Mouse (Mus musculus): Measurements from ENCODE around the gene Zfp473. TPM values are rescaled to one million over a fixed set of nuclear protein-coding genes. Genes with fewer than 3 reads are reported as not detected.

Gene Zfp473
- polyA plus RNA-seq, 1 experiment from 2014 or later, result 1.7 TPM

- peak within 1 kb of the TSS; percentile 58 for H3K9ac ChIP-seq
- under 1% methylated on average over 44 of the region's 44 CpGs for WGBS
- peak within 1 kb of the TSS; percentile 95 for H3K27ac ChIP-seq
- peak; percentile 98 for ATAC-seq (ENCODE audit: insufficient number of reproducible peaks, low FRiP score, low TSS enrichment, low read depth)
- H3K36me3 ChIP-seq, result peaks cover 15% of the 10 kb centered on the region
- H3K27me3 ChIP-seq, result no peaks in the 10 kb centered on the region
- peaks cover 31% of the 10 kb centered on the region for H3K4me1 ChIP-seq
- peak within 1 kb of the TSS; percentile 65 for H3K4me3 ChIP-seq
- H3K4me2 ChIP-seq, result peak within 1 kb of the TSS; percentile 72
- no peaks in the 10 kb centered on the region for H3K9me3 ChIP-seq
Measured at GRCm38 (mm10) chr7:44748101-44749044, 2.5 kb downstream of the Zfp473 start, which contains the start of gene Vrk3. Gene Vrk3, plus strand, starts transcription at chr7:44748413.

GRCm38 (mm10) chr7:44747115-44747514 is 3.7 kb downstream of the Zfp473 start:
- WGBS, result 71% methylated on average over 4 of the region's 4 CpGs
- H3K4me3 ChIP-seq, result peak overlapping the region; percentile 65; the same call in 1 of the 2 replicates
- H3K9me3 ChIP-seq, result no peaks in the 10 kb centered on the region
- no peaks in the 10 kb centered on the region for H3K27me3 ChIP-seq
- peaks cover 6% of the 10 kb centered on the region; the same call in 1 of the 2 replicates for H3K36me3 ChIP-seq
- peaks cover 31% of the 10 kb centered on the region for H3K4me1 ChIP-seq
- peak overlapping the region; percentile 72 for H3K4me2 ChIP-seq
- no peak overlapping the region for H3K27ac ChIP-seq
- no peak for ATAC-seq (ENCODE audit: insufficient number of reproducible peaks, low FRiP score, low TSS enrichment, low read depth)
- H3K9ac ChIP-seq, result no peak overlapping the region

DNA sequence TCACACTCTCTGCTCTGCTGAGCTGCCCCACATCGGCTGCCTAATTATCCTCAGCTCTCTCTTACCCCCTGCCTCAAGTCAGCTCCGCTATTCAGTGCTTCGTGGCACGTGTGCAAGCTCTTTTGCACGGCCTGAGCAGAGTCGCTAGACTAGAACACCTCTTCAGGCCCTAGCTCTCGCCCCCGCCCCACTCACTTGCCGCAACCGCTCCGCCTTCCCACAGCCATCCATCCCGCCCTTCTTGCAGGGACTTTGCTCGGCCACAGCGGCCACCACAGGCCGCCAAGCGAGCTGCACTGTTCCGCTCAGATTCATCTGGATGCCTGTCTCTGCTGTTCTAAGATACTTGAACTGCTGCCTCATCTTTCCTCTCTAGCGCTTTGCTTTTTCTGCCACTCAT is 5.8 kb downstream of the Zfp473 start:
- 1% methylated on average over 18 of the region's 18 CpGs for WGBS
- peak overlapping the region; percentile 41; the same call in 1 of the 2 replicates for H3K9ac ChIP-seq
- no peaks in the 10 kb centered on the region for H3K27me3 ChIP-seq
- H3K27ac ChIP-seq, result no peak overlapping the region
- H3K4me3 ChIP-seq, result peak overlapping the region; percentile 45
- no peaks in the 10 kb centered on the region for H3K9me3 ChIP-seq
- H3K4me1 ChIP-seq, result peaks cover 28% of the 10 kb centered on the region
- H3K4me2 ChIP-seq, result peak overlapping the region; percentile 81
- ATAC-seq (ENCODE audit: insufficient number of reproducible peaks, low FRiP score, low TSS enrichment, low read depth), result no peak
- no peaks in the 10 kb centered on the region for H3K36me3 ChIP-seq

- Histone ChIP-seq H3K27ac (no peak overlapping the region), H3K4me3 (no peak overlapping the region; the same call in 1 of the 2 replicates), H3K9me3 (no peaks in the 10 kb centered on the region), H3K4me2 (no peak overlapping the region), H3K9ac (no peak overlapping the region), H3K4me1 (peaks cover 25% of the 10 kb centered on the region), H3K27me3 (no peaks in the 10 kb centered on the region), H3K36me3 (no peaks in the 10 kb centered on the region)
- WGBS, result 54% methylated on average over 9 of the region's 9 CpGs
- no peak for ATAC-seq (ENCODE audit: insufficient number of reproducible peaks, low FRiP score, low TSS enrichment, low read depth)
Measured at GRCm38 (mm10) chr7:44744270-44744669, 6.6 kb downstream of the Zfp473 start.

DNA sequence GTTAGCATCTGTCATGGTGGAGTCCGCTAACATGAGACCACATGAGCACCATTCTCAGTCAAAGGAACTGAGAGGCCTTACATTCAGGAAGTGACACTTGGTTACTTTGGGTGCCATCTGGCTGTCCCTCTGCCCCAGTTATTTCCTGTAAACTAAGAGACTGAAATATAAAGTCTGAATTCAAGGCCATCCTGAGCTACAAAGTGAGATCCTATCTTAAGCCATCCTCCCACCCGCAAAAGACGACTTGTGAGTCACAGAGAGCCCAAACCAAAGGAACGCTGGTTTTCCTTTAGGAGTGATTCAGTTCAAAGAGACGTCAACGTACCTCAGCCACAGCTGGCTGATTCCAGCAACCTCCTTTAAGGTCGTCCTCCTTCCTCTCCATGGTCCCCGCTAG is 9.5 kb downstream of the Zfp473 start:
- no peak overlapping the region for H3K27ac ChIP-seq
- H3K4me2 ChIP-seq, result no peak overlapping the region
- H3K9me3 ChIP-seq, result no peaks in the 10 kb centered on the region
- H3K27me3 ChIP-seq, result no peaks in the 10 kb centered on the region
- 82% methylated on average over 8 of the region's 8 CpGs for WGBS
- H3K9ac ChIP-seq, result no peak overlapping the region
- no peaks in the 10 kb centered on the region for H3K36me3 ChIP-seq
- ATAC-seq (ENCODE audit: insufficient number of reproducible peaks, low FRiP score, low TSS enrichment, low read depth), result no peak
- peaks cover 10% of the 10 kb centered on the region for H3K4me1 ChIP-seq
- no peak overlapping the region for H3K4me3 ChIP-seq

DNA sequence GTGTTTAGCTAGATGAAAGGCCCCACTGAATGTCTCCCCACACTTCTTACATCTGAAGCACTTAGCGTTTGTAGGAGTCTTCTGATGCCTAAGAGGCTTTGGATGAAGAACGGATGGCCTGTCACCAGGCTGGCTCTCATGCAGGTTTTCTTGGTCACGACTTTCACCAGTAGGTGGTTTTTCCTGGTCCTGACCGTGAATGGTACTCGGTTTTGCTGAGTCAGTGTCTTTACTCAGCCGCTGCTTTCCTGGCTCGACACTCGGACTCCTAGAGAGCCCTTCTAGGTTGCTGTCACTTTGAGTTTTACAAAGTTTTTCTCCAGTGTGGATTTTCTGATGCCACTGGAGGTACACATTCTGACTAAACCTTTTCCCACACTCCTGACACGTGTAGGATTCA is 17.1 kb downstream of the Zfp473 start:
- no peak overlapping the region for H3K27ac ChIP-seq
- WGBS, result 88% methylated on average over 9 of the region's 9 CpGs
- H3K27me3 ChIP-seq, result no peaks in the 10 kb centered on the region
- no peak overlapping the region for H3K4me3 ChIP-seq
- H3K4me1 ChIP-seq, result no peaks in the 10 kb centered on the region
- no peaks in the 10 kb centered on the region for H3K9me3 ChIP-seq
- H3K9ac ChIP-seq, result no peak overlapping the region
- no peak for ATAC-seq (ENCODE audit: insufficient number of reproducible peaks, low FRiP score, low TSS enrichment, low read depth)
- peaks cover 20% of the 10 kb centered on the region for H3K36me3 ChIP-seq
- H3K4me2 ChIP-seq, result no peak overlapping the region

- no peak for ATAC-seq (ENCODE audit: insufficient number of reproducible peaks, low FRiP score, low TSS enrichment, low read depth)
- Histone ChIP-seq H3K9me3 (no peaks in the 10 kb centered on the region), H3K4me3 (no peak overlapping the region), H3K36me3 (peaks cover 11% of the 10 kb centered on the region), H3K27me3 (no peaks in the 10 kb centered on the region), H3K9ac (no peak overlapping the region), H3K4me2 (no peak overlapping the region), H3K27ac (no peak overlapping the region), H3K4me1 (0 out of 2 replicates have a peak, but pooled peaks cover 3% of the 10 kb centered on the region)
- WGBS, result 86% methylated on average over 11 of the region's 11 CpGs
Measured at GRCm38 (mm10) chr7:44728082-44728975, 22.5 kb downstream of the Zfp473 start.

DNA sequence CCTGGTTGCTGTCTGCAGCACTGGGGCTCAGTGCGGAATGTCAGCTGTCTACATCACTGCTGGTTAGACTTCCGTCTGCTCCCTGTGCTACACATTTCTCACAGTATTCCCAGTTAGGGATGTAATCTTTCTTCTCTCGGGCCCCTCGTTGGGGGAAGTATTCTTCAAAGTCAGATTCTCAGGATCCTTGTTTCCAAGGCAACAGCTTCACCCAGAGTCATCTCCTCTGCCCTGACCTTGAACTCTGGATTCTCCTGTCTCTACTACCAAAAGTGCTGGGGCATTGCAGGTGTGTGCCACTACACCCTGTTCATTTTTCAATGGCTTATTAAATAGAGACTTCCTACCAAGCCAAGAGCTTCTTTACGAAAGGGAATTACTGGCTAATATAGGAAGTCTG is 23.7 kb downstream of the Zfp473 start:
- WGBS, result 60% methylated on average over 5 of the region's 5 CpGs
- no peak for ATAC-seq (ENCODE audit: insufficient number of reproducible peaks, low FRiP score, low TSS enrichment, low read depth)

DNA sequence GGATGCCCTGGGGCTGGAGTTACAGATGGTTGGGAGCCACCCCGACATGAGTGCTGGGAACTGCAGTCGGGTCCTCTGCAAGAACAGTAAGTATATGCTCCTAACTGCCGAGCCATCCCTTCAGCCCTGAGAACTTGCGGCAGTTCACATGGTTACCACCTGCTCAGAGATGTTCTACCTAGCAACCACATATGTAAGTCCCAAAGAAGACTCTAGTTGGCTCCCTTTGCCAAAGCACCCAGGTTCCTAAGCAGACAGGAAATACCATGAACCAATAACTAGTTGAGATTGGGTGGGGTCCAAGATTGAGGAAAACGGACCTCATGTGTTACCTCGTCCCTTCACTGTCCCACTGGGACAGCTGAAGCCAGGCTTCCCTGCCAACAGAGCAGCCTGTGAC is 24.5 kb downstream of the Zfp473 start:
- Histone ChIP-seq H3K9me3 (no peaks in the 10 kb centered on the region), H3K4me3 (no peak overlapping the region), H3K27ac (no peak overlapping the region), H3K36me3 (no peaks in the 10 kb centered on the region), H3K4me2 (no peak overlapping the region), H3K27me3 (no peaks in the 10 kb centered on the region), H3K4me1 (0 out of 2 replicates have a peak, but pooled peaks cover 3% of the 10 kb centered on the region), H3K9ac (no peak overlapping the region)
- 57% methylated on average over 6 of the region's 6 CpGs for WGBS
- ATAC-seq (ENCODE audit: insufficient number of reproducible peaks, low FRiP score, low TSS enrichment, low read depth), result no peak

More for the DNA sequence above, 23.7 kb downstream of the Zfp473 start:
- Histone ChIP-seq H3K4me2 (no peak overlapping the region), H3K27ac (no peak overlapping the region), H3K36me3 (peaks cover 5% of the 10 kb centered on the region), H3K4me3 (no peak overlapping the region), H3K9ac (no peak overlapping the region), H3K27me3 (no peaks in the 10 kb centered on the region), H3K9me3 (no peaks in the 10 kb centered on the region), H3K4me1 (0 out of 2 replicates have a peak, but pooled peaks cover 3% of the 10 kb centered on the region)

- ATAC-seq (ENCODE audit: insufficient number of reproducible peaks, low FRiP score, low TSS enrichment, low read depth), result no peak
- no peaks in the 10 kb centered on the region for H3K27me3 ChIP-seq
- 0 out of 2 replicates have a peak, but pooled peaks cover 3% of the 10 kb centered on the region for H3K4me1 ChIP-seq
- H3K9ac ChIP-seq, result no peak overlapping the region
- 26% methylated on average over 7 of the region's 7 CpGs for WGBS
- H3K9me3 ChIP-seq, result no peaks in the 10 kb centered on the region
- no peaks in the 10 kb centered on the region for H3K36me3 ChIP-seq
- H3K4me2 ChIP-seq, result no peak overlapping the region
- H3K4me3 ChIP-seq, result no peak overlapping the region
- no peak overlapping the region for H3K27ac ChIP-seq
Measured at GRCm38 (mm10) chr7:44724316-44724715, 26.5 kb downstream of the Zfp473 start.

- no peaks in the 10 kb centered on the region for H3K36me3 ChIP-seq
- 82% methylated on average over 5 of the region's 5 CpGs for WGBS
Measured at GRCm38 (mm10) chr7:44722058-44722457, 28.8 kb downstream of the Zfp473 start.

More at GRCm38 (mm10) chr7:44722058-44722457, 28.8 kb downstream of the Zfp473 start:
- Histone ChIP-seq H3K9me3 (no peaks in the 10 kb centered on the region), H3K27ac (no peak overlapping the region), H3K4me1 (0 out of 2 replicates have a peak, but pooled peaks cover 3% of the 10 kb centered on the region), H3K4me2 (no peak overlapping the region), H3K4me3 (no peak overlapping the region), H3K9ac (no peak overlapping the region), H3K27me3 (no peaks in the 10 kb centered on the region)
- ATAC-seq (ENCODE audit: insufficient number of reproducible peaks, low FRiP score, low TSS enrichment, low read depth), result no peak

All from limb, embryonic 15.5 days (tissue).